Mouse (Mus musculus) gastrocnemius, postnatal 4 days (tissue): ENCODE results near the gene Wdr25. TPM values are rescaled to one million over a fixed set of nuclear protein-coding genes. Genes with fewer than 3 reads are reported as not detected.
A peak's percentile ranks its signal among the peaks of the same experiment; 100 is the strongest.

Experiments
- DNase-seq, 2 experiments: peaks; one replicate each; pipeline ENCODE4 v3.0.0; 2021 to 2022; ENCODE audit warnings: low spot score in 2 of 2, mixed read lengths in 2 of 2
- total RNA-seq, 2 experiments: library from RNA; stranded (reverse); gene quantifications; 2 replicates each; pipeline ENCODE4 v1.2.3; 2021

Gene Wdr25
- total RNA-seq, 2 experiments from 2014 or later = 5.1 to 5.8 TPM

DNA sequence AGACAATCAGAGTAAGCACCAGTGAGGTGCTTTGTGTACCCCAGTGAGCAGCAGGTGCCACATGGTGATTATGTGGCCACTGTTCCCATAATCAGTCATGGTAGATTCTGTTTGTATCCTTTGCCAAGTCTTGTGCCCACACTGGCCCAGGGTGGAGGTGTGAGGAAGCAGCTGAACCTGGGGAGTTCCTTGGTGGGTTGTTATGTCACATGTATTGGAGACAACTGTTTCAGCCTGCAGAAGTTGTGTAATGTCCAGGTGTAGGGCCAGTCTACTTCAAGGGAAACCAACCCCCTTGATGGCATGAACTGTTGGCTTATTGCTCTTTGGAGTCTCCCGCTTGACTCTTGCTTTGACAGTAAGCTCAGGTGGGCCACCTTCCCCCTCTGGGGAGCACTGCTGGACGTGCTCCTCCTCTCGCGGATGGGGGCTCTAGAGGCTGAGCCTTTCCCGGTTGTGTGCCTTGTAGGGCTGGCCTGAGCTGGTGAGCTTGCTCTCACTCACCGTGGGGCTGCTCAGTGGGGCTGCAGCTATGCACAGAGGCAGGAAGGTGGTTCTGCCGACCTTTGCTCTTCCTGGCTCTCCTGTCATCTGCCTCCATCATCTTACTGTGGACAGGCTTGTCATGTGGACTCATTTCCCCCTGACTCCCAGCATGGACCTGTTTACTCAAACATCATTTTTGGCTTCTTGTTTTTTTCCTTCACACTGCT lies 38.1 kb downstream of the Wdr25 start:
- DNase-seq = no peak

- no peak for DNase-seq
Measured at GRCm38 (mm10) chr12:108932113-108932512, 38.7 kb downstream of the Wdr25 start.

- no peak for DNase-seq
Measured at GRCm38 (mm10) chr12:108934231-108934630, 40.8 kb downstream of the Wdr25 start.

DNA sequence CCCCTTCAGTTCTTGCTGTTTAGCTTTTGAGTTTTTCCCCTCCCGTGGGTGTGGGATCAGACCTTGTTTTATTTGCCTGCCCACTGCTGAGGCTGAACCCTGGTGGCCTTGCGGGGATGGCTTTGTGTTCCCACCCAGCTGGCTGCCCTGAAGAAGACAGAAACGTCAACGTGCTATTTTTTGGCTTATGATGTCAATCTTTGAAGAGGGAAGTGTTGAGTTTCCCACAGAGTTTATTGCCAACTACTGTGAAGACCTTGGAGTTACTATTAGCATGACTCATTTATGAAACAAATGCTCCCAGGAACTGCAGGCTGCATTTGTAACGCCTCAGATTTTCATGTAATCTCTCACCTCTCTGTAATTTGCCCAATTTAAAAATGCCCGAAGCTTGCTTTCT lies 43.4 kb downstream of the Wdr25 start:
- no peak for DNase-seq

GRCm38 (mm10) chr12:108937506-108937905 lies 44.1 kb downstream of the Wdr25 start:
- DNase-seq = no peak

- DNase-seq = no peak
Measured at GRCm38 (mm10) chr12:108938844-108939243, 45.4 kb downstream of the Wdr25 start.

DNA sequence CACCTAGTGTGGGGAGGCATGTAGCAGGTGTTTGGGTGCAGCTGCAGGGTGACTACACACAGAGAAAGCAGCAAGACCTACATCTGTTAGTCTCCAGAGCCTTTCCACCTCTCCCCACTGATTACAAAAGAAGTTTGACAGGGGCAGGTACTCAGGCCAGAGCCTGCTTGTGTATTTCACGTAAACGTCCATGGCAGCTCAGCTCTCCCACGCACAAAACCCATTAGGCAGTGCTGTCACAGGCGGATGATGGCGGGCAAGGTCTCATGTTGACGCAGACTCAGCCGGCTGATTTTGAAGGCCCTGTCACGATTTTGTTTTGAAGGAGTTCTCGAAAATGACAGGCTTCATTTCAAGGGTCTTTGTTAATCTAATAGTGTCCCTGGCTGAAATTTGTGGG lies 45.9 kb downstream of the Wdr25 start:
- no peak for DNase-seq

GRCm38 (mm10) chr12:108940255-108940654 lies 46.8 kb downstream of the Wdr25 start:
- DNase-seq = no peak

DNA sequence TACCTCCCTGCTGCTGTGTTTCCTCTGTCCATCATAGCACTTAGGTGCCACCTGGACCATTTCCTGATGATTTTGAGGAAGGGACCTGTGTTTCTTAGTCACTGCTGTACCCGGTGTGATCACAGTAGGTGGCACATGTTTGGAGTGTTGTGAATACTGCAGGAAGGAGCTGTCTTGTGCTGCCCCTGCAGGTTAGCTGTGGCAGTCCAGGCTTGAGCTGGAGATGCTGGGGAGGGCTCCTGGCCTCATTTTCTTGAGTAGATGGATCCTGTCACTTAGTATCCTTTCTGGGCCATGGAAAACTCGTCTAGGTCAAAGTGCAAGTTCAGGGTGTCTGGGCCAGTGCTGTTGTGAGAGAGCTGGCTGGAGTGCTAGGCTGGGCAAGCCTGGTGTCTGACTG lies 47.9 kb downstream of the Wdr25 start:
- no peak for DNase-seq

- DNase-seq = no peak
Measured at GRCm38 (mm10) chr12:108942203-108942923, 48.9 kb downstream of the Wdr25 start.

GRCm38 (mm10) chr12:108953011-108953550 lies 59.6 kb downstream of the Wdr25 start:
- no peak for DNase-seq

DNA sequence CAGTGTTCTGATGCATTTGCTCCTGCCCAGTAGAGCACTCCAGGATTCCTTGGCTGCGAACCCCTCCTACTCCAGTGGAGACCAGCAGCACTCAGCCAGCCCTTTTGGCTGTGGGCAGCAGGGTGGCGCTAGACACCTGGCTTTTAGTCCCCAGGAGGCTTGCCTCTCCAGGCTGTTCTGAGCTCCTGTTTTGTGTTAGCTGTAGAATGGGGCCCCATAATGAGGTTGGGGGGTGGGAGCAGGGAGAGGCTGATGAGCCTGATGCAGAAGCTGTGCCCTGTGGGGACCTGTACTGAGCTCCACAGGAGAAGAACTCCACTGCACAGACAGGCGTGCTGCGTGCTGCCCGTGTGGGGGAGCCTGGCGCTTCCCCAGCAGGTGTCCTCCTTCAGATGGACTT lies 60.4 kb downstream of the Wdr25 start:
- DNase-seq = no peak

GRCm38 (mm10) chr12:108954456-108954855 lies 61.0 kb downstream of the Wdr25 start:
- DNase-seq = no peak

DNA sequence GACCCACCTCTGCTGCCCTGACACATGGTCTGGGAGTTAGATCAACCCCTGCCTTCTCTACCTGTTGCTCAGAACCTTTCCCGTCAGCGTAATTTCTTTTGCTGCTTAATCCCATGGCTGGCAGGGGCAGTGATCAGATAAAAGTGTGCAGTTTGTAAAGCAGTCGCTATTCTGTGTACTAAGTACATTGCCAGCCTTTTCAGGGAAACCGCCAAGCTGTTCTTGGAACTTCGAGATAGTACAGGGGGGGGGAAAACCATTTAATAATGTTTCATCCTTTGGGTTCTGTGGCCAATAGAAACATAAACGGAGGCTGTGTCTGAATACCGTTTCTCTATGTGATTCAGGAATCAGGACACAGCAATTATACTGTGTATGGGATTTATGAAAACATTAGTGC lies 65.1 kb downstream of the Wdr25 start:
- DNase-seq = no peak

DNA sequence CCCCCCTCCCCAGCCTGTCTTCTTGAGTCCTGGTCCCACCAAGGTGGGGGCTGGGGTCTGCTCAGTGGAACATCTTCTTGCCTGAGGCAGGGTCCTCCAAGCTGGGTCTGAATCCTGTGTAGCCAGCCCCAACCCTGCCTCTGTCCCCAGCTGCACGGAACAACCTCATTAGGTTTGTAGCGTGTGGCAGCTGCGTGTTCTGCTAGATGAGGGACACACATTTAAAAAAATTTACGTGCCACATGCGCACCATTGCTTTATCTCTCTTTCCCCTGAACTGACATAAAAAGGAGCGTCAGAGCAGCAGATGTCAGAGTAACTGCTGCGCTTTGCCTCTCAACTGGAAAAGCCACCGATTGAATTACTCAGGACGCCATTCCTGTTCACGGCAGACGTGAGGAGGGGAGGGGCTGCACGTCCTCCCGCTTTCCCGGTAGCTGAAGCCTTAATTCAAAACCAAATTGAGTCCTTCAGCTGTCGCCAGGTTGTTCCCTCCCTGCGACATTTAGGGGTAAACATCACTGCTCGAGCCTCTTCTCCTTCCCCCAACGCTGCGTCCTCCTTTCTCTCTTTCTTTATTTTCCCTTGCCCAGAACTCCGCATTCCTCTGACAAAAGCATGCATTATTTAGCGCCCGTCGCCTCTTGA lies 65.7 kb downstream of the Wdr25 start:
- DNase-seq = no peak

DNA sequence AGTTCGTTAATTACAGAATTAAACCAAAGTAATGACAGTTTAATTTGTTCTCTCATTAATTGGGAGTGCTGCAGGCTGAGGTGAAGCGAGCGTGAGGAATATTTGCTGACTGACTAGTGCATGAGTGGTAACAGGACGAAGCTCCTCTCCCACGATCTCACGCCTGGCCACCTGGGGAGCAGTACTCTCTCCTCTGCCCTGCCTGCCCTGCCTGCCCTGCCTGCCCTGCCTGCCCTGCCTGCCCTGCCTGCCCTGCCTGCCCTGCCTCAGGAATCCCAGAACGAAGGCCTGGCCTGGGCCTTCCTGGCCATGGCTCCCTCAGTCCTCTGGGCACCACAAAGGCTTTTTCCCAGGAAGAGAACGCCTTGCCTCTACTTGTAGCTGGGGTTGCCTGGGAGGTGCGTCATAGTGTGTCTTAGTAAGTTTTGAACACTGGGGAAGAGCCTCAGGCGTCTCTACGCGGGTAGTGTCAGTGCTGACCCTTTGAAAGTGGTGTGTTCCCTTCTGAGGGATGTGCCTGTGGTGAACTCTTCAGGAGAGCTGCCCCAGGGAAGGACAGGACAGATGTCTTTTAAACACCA lies 66.3 kb downstream of the Wdr25 start:
- DNase-seq = no peak

DNA sequence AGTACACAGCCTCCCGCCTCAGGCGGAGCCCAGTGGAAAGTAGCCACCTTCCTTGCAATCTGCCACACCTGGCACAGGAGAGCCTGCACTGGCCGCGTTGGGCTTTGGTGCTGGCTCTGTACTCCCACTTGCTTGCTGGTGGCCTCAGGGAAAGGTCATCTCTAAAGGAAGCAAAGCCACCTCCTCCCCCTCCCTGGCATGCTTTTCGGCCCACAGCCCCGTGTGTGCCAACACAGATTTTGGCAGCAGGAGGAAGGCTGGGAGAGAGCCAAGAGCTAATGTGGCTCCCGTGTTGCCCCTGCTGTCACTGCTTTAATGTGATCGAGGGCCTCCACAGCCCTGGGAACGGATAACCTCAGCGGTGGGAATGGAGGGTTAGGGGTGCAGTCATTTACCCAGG lies 66.8 kb downstream of the Wdr25 start:
- peak in 1 of 2 experiments; percentile 56 for DNase-seq

- no peak for DNase-seq
Measured at GRCm38 (mm10) chr12:108967631-108968030, 74.2 kb downstream of the Wdr25 start.

GRCm38 (mm10) chr12:108968031-108968430 lies 74.6 kb downstream of the Wdr25 start:
- DNase-seq = no peak

DNA sequence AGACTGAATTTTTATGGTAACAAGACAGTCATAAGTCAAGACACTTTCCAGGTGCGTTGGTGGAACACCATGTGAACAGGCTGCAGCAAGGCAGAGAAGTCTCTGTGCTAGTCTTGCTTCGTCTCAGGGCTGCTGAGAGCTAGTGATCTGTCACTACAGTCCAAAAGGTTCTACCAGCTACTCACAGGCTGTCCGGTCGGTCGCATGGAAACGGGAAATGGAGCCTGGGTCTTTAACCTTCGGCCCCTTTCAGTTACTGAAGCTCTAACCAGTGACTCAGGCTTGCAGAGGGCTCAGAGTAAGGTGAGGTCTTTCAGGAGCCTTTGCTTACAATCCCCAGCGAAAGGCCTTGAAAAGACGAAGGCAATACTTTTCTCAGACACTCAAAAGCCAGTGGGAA lies 78.0 kb downstream of the Wdr25 start:
- DNase-seq = no peak

DNA sequence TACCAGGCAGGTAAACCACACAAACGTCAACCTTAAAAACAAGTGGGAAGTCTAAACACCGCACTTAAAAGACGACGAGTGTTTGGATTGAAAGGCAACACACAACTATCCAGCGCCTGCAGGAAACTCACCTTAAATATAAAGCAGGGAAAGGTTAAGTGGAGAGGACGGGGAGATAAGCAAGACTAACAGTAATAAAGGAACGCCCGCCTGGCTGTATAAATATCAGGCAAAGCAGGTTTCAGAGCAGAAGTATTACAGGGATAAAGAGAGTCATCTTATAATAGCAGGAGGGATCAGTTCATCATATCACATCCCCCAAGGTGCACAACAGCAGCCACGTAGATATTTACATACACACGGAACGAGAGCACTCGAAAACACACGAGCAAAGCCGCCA lies 78.8 kb downstream of the Wdr25 start:
- DNase-seq = no peak

GRCm38 (mm10) chr12:108979977-108980376 lies 86.5 kb downstream of the Wdr25 start:
- no peak for DNase-seq
